Mouse (Mus musculus) monocyte, adult 5-6 weeks (primary cell): ENCODE data around the gene Sh2d3c. TPM values are rescaled to one million over a fixed set of nuclear protein-coding genes. Genes with fewer than 3 reads are reported as not detected.

ENCODE experiments used
- ATAC-seq: fragments of 153-309, 156-312 bp; replicated peaks from 2 replicates; pipeline ENCODE4 v1.8.0; 2017; ENCODE audit warnings: mild to moderate bottlenecking; ENCODE audit not compliant: low TSS enrichment, insufficient number of reproducible peaks, severe bottlenecking, poor library complexity, low FRiP score
- total RNA-seq: library from RNA; stranded (forward); fragments of 200-1000, 200-491, 200-594 nt; gene quantifications from 3 replicates; pipeline ENCODE4 v1.2.3, GENCODE M21; 2017

The Sh2d3c gene
- total RNA-seq, 1 experiment from 2014 or later, result 37.3 TPM

- no peak for ATAC-seq
Observed at GRCm38 (mm10) chr2:32769327-32770085, 48.7 kb downstream of the Sh2d3c start.

- no peak for ATAC-seq
Observed at GRCm38 (mm10) chr2:32771886-32772285, 51.0 kb downstream of the Sh2d3c start.

- no peak for ATAC-seq
Observed at GRCm38 (mm10) chr2:32772626-32773279, 51.9 kb downstream of the Sh2d3c start.

GRCm38 (mm10) chr2:32775359-32776074, 54.7 kb downstream of the Sh2d3c start, which contains the start of the genes Ttc16 and Ptrh1:
TSS of gene Ttc16 (minus strand) at chr2:32775633.
TSS of gene Ptrh1 (plus strand) at chr2:32775786.
- peak; percentile 92 for ATAC-seq

- ATAC-seq, result no peak
Observed at GRCm38 (mm10) chr2:32776192-32776591, 55.3 kb downstream of the Sh2d3c start.

GRCm38 (mm10) chr2:32778081-32778480, 57.2 kb downstream of the Sh2d3c start:
- ATAC-seq, result no peak

- no peak for ATAC-seq
Observed at GRCm38 (mm10) chr2:32779131-32779530, 58.3 kb downstream of the Sh2d3c start.

- no peak for ATAC-seq
Observed at GRCm38 (mm10) chr2:32779714-32780113, 58.9 kb downstream of the Sh2d3c start.

- ATAC-seq, result no peak
Observed at GRCm38 (mm10) chr2:32781710-32782109, 60.9 kb downstream of the Sh2d3c start.

- no peak for ATAC-seq
Observed at GRCm38 (mm10) chr2:32784048-32784681, 63.3 kb downstream of the Sh2d3c start, which contains the start of gene Cfap157. TSS of gene Cfap157 (minus strand) at chr2:32784428.

- ATAC-seq, result no peak
Observed at GRCm38 (mm10) chr2:32787176-32787575, 66.3 kb downstream of the Sh2d3c start.

GRCm38 (mm10) chr2:32788581-32788980, 67.7 kb downstream of the Sh2d3c start:
- no peak for ATAC-seq

- ATAC-seq, result no peak
Observed at GRCm38 (mm10) chr2:32791297-32791696, 70.4 kb downstream of the Sh2d3c start.

- ATAC-seq, result no peak
Observed at GRCm38 (mm10) chr2:32795748-32796418, 75.0 kb downstream of the Sh2d3c start.

- no peak for ATAC-seq
Observed at GRCm38 (mm10) chr2:32798251-32798962, 77.6 kb downstream of the Sh2d3c start.
